Mouse (Mus musculus) liver, embryonic 14.5 days (tissue): ENCODE measurements around the gene Kifap3. TPM values are rescaled to one million over a fixed set of nuclear protein-coding genes. Genes with fewer than 3 reads are reported as not detected.
A peak's percentile ranks its signal among the peaks of the same experiment; 100 is the strongest.

Experiments used
- ATAC-seq: fragments of 200-750 bp; cut with Nextera tagmentation; 2 replicates; pipeline ENCODE4 v1.8.0; 2017; ENCODE audit warnings: moderate number of reproducible peaks, mild to moderate bottlenecking, moderate library complexity; ENCODE audit not compliant: insufficient read depth
- DNase-seq, 3 experiments: peaks; one replicate each; pipeline ENCODE4 v3.0.0-alpha.2; 2012 to 2013; ENCODE audit warnings: low read depth in 3 of 3, low spot score in 3 of 3
- H3K27ac ChIP-seq: fragments of 300-500 bp; sonication (generic); 2 replicates; pipeline ENCODE4 v1.5.1; 2014; ENCODE audit warnings: moderate library complexity, mild to moderate bottlenecking, control low read depth, inconsistent platforms
- H3K27me3 ChIP-seq: fragments of 300-500 bp; sonication (generic); 2 replicates; pipeline ENCODE4 v1.6.1; 2014; ENCODE audit warnings: mild to moderate bottlenecking, low read length, moderate library complexity; ENCODE audit not compliant: control insufficient read depth, insufficient read depth
- H3K36me3 ChIP-seq: fragments of 300-500 bp; sonication (generic); replicated peaks from 2 replicates; pipeline ENCODE4 v1.6.1; 2014; ENCODE audit warnings: low read depth; ENCODE audit not compliant: control insufficient read depth, insufficient read depth
- H3K4me1 ChIP-seq, 2 experiments: fragments of 200-500 bp in 1 of 2; fragments of 300-500 bp in 1 of 2; sonication (generic) in 1 of 2; replicated peaks; 2 replicates each; pipeline ENCODE4 v1.6.1; 2012 to 2014; ENCODE audit warnings: antibody characterized with exemption in 1 of 2, inconsistent platforms in 1 of 2, low read length in 1 of 2; ENCODE audit not compliant: control insufficient read depth in 2 of 2, insufficient read depth in 2 of 2
- H3K4me2 ChIP-seq: fragments of 300-500 bp; sonication (generic); 2 replicates; pipeline ENCODE4 v1.6.1; 2014; ENCODE audit warnings: low read depth, mild to moderate bottlenecking, control low read depth, moderate library complexity
- H3K4me3 ChIP-seq, 2 experiments: fragments of 200-500 bp in 1 of 2; fragments of 300-500 bp in 1 of 2; sonication (generic) in 1 of 2; 2 replicates each; pipeline ENCODE4 v1.5.1; 2012 to 2014; ENCODE audit warnings: low read depth in 2 of 2, low read length in 2 of 2, mild to moderate bottlenecking in 2 of 2, control low read depth in 1 of 2, inconsistent platforms in 1 of 2, moderate library complexity in 1 of 2; ENCODE audit not compliant: insufficient read depth in 1 of 2
- H3K9ac ChIP-seq: fragments of 300-500 bp; sonication (generic); replicated peaks from 2 replicates; pipeline ENCODE4 v1.6.1; 2014; ENCODE audit warnings: mild to moderate bottlenecking, control low read depth, moderate library complexity
- H3K9me3 ChIP-seq: fragments of 300-500 bp; sonication (generic); 2 replicates; pipeline ENCODE4 v1.6.1; 2016; ENCODE audit warnings: low read length, mixed read lengths; ENCODE audit not compliant: control insufficient read depth
- CTCF ChIP-seq: IDR thresholded peaks from 2 replicates; pipeline ENCODE4 v1.5.1; 2016; ENCODE audit warnings: antibody characterized with exemption, low read depth, control low read depth
- EP300 ChIP-seq: IDR thresholded peaks from 2 replicates; pipeline ENCODE4 v1.6.1; 2016; ENCODE audit warnings: antibody characterized with exemption, low read depth
- WGBS: fragments of 180-500 bp; shearing (Covaris S2); extraction: QIAGEN DNeasy Blood & Tissue Kit; methylation state at CpG from one replicate; pipeline ENCODE4 v1.1.7; 2014; ENCODE audit not compliant: insufficient replicate concordance; 5-methylcytosine and 5-hydroxymethylcytosine counted together
- polyA plus RNA-seq, 2 experiments: library from polyadenylated mRNA; depleted of rRNA in 1 of 2; stranded (reverse) in 1 of 2; unstranded in 1 of 2; fragments of >200 nt; fragmentation: Nextera tagmentation in 1 of 2; extraction: Ambion mirVana in 1 of 2; gene quantifications; 2 replicates each; pipeline versions ENCODE4 v1.2.1 to v1.2.3; 2012 to 2014

Gene Kifap3
- polyA plus RNA-seq, 2 experiments = 1.3 to 2.3 TPM

GRCm38 (mm10) chr1:163911981-163912380 is 132.6 kb downstream of the Kifap3 start:
- Histone ChIP-seq H3K27me3 (no peaks in the 10 kb centered on the region), H3K27ac (no peak overlapping the region), H3K9ac (no peak overlapping the region), H3K36me3 (no peaks in the 10 kb centered on the region), H3K4me2 (no peak overlapping the region), H3K9me3 (no peaks in the 10 kb centered on the region), H3K4me3 (no peak overlapping the region), H3K4me1 (no peaks in the 10 kb centered on the region)
- no peak for TF ChIP-seq EP300
- no peak for TF ChIP-seq CTCF
- DNase-seq (no peak), ATAC-seq (no peak)
- WGBS = 80% methylated on average over 11 of the region's 11 CpGs

GRCm38 (mm10) chr1:163917349-163918160 is 138.2 kb downstream of the Kifap3 start:
- H3K4me2 ChIP-seq = no peak overlapping the region
- DNase-seq (no peak), ATAC-seq (no peak)
- H3K4me3 ChIP-seq = no peak overlapping the region
- no peak overlapping the region for H3K9ac ChIP-seq
- H3K27ac ChIP-seq = no peak overlapping the region
- H3K27me3 ChIP-seq = no peaks in the 10 kb centered on the region
- no peaks in the 10 kb centered on the region for H3K4me1 ChIP-seq
- WGBS = 72% methylated on average over 5 of the region's 5 CpGs
- TF ChIP-seq EP300 (no peak), CTCF (no peak)
- no peaks in the 10 kb centered on the region for H3K36me3 ChIP-seq
- no peaks in the 10 kb centered on the region for H3K9me3 ChIP-seq

DNA sequence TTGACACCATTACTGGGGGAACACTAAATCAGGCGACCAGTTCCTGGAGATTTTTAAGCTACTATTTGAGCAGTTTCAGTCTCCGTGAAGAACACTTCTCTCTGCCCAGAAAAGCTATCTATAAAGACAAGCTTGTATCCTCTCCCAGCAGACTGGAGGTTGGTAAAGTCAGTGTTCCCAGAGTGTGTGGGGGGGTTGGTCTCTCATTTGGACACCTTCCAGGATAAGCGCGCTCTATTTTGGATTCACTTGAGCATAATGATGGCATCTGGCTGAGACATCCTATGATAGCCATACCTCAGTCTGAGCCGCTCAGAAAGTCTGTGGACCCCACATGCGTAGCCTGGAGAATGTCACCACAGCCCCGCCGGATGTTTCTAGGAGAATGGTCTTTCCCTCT is 144.7 kb downstream of the Kifap3 start:
- no peak for DNase-seq

GRCm38 (mm10) chr1:163928846-163929245 is 149.5 kb downstream of the Kifap3 start, which contains the start of gene Scyl3:
Scyl3 (plus strand) TSS chr1:163929100.
- TF ChIP-seq CTCF (no peak), EP300 (no peak)
- 64% methylated on average over 7 of the region's 7 CpGs for WGBS
- no peaks in the 10 kb centered on the region for H3K27me3 ChIP-seq
- peak within 1 kb of the TSS; percentile 52; the same call in 1 of the 2 replicates for H3K27ac ChIP-seq
- DNase-seq = no peak
- peak within 1 kb of the TSS; percentile 80 to 94 for H3K4me3 ChIP-seq
- peak within 1 kb of the TSS; percentile 70 for H3K4me2 ChIP-seq
- no peak for ATAC-seq
- peak within 1 kb of the TSS; percentile 92 for H3K9ac ChIP-seq
- H3K4me1 ChIP-seq = peaks cover 5 to 19% of the 10 kb centered on the region in 2 experiments; a peak in 3 of 4 replicates
- H3K36me3 ChIP-seq = peaks cover 6% of the 10 kb centered on the region
- no peaks in the 10 kb centered on the region for H3K9me3 ChIP-seq

More for the DNA sequence above, 144.7 kb downstream of the Kifap3 start:
- H3K4me3 ChIP-seq = no peak overlapping the region
- no peak overlapping the region for H3K4me2 ChIP-seq
- no peaks in the 10 kb centered on the region for H3K9me3 ChIP-seq
- no peak for ATAC-seq
- H3K4me1 ChIP-seq = peaks cover 0 to 5% of the 10 kb centered on the region in 2 experiments; a peak in 2 of 4 replicates
- no peak for TF ChIP-seq CTCF
- TF ChIP-seq EP300 = no peak
- H3K9ac ChIP-seq = no peak overlapping the region
- H3K27ac ChIP-seq = no peak overlapping the region
- H3K27me3 ChIP-seq = no peaks in the 10 kb centered on the region
- H3K36me3 ChIP-seq = no peaks in the 10 kb centered on the region
- 72% methylated on average over 8 of the region's 8 CpGs for WGBS

- Histone ChIP-seq H3K9me3 (no peaks in the 10 kb centered on the region), H3K27ac (peak overlapping the region; percentile 52; the same call in 1 of the 2 replicates), H3K4me3 (peak overlapping the region; percentile 80 to 94), H3K4me1 (peaks cover 5 to 19% of the 10 kb centered on the region in 2 experiments; a peak in 3 of 4 replicates), H3K36me3 (peaks cover 13% of the 10 kb centered on the region), H3K9ac (peak overlapping the region; percentile 92), H3K27me3 (no peaks in the 10 kb centered on the region), H3K4me2 (peak overlapping the region; percentile 70)
- ATAC-seq (peak; percentile 91), DNase-seq (peak; percentile 77 to 78 (median 77))
- no peak for TF ChIP-seq EP300
- 0 out of 2 replicates have a peak, but pooled peaks have one; percentile 10 for TF ChIP-seq CTCF
- WGBS = under 1% methylated on average over 77 of the region's 77 CpGs
These were observed 150.5 kb downstream of the Kifap3 start for GRCm38 (mm10) chr1:163929636-163930457.
